25 mouse cellular contexts compared by ENCODE assay signal in the genomic region with DNA sequence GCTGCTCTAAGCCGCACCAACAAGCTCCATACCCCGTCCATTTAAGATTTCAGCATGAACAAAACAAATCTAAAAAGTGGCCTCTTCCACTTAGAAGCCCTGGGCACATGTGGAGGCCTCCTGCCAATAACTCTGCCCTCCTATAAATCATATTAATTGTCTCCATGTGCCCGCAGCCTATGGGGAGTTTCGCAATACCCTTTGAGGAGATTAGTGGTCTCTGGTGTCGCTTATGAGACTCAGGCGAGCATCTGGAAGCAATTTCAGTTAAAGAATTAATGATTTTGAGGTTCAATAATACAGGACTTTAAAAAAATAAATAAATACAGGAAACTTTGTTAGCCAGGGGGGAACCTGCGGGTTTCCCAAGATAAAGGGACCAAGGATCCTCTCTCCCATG. TPM values are rescaled to one million over a fixed set of nuclear protein-coding genes. Genes with fewer than 3 reads are reported as not detected.
A peak's percentile ranks its signal among the peaks of the same experiment; 100 is the strongest.
DNase-seq lines count a peak whose midpoint lies in the region; ATAC-seq lines count a peak whose summit lies in the region.
"Had no signal": no experiment of that assay in that cellular context is flagged by ENCODE, and none has a peak within 500 bp of the region (broad histone marks: within the 10 kb centered on the region; RNA-seq: fewer than 3 reads in every experiment).

No protein-coding gene starts in this region.

- no peak for ATAC-seq in forebrain, embryonic 16.5 days
- no peak for ATAC-seq in embryonic facial prominence, embryonic 12.5 days (ENCODE audit: insufficient number of reproducible peaks, insufficient read depth, low FRiP score, low TSS enrichment)
- peak; percentile 49; the same call in 1 of the 2 replicates for ATAC-seq in limb, embryonic 11.5 days (ENCODE audit: insufficient number of reproducible peaks, low FRiP score, low TSS enrichment, low read depth)
- ATAC-seq: inflammation-experienced regulatory T-cells, adult 6 months; Patski had no signal

- H3K27ac ChIP-seq in forebrain, embryonic 10.5 days: no peak overlapping the region
- H3K27ac ChIP-seq in forebrain, embryonic 16.5 days (ENCODE audit: low read length): no peak overlapping the region
- peak overlapping the region; percentile 60; the same call in 1 of the 2 replicates for H3K27ac ChIP-seq in embryonic facial prominence, embryonic 12.5 days
- 0 out of 2 replicates have a peak overlapping the region, but pooled peaks have one; percentile 1 for H3K27ac ChIP-seq in limb, embryonic 11.5 days (replicated peaks; ENCODE audit: low read depth, low read length)
- H3K27ac ChIP-seq: heart, embryonic 15.5 days; neural tube, embryonic 13.5 days had no signal

- no peak overlapping the region for H3K9ac ChIP-seq in forebrain, embryonic 16.5 days (replicated peaks; ENCODE audit: low read depth, low read length)
- H3K9ac ChIP-seq in embryonic facial prominence, embryonic 12.5 days: no peak overlapping the region
- no peak overlapping the region for H3K9ac ChIP-seq in limb, embryonic 11.5 days (ENCODE audit: low read length)
- H3K9ac ChIP-seq: heart, embryonic 15.5 days; neural tube, embryonic 13.5 days had no signal

- H3K4me3 ChIP-seq in forebrain, embryonic 10.5 days: no peak overlapping the region
- H3K4me3 ChIP-seq in forebrain, embryonic 16.5 days (replicated peaks; ENCODE audit: low read length): no peak overlapping the region
- H3K4me3 ChIP-seq in embryonic facial prominence, embryonic 12.5 days: no peak overlapping the region
- H3K4me3 ChIP-seq in limb, embryonic 11.5 days (ENCODE audit: low read depth, low read length): no peak overlapping the region
- H3K4me3 ChIP-seq: heart, embryonic 15.5 days; neural tube, embryonic 13.5 days had no signal

- H3K36me3 ChIP-seq in forebrain, embryonic 10.5 days (replicated peaks): no peaks in the 10 kb centered on the region
- no peaks in the 10 kb centered on the region for H3K36me3 ChIP-seq in forebrain, embryonic 16.5 days (ENCODE audit: control insufficient read depth, insufficient read depth)
- no peaks in the 10 kb centered on the region for H3K36me3 ChIP-seq in embryonic facial prominence, embryonic 12.5 days
- H3K36me3 ChIP-seq in limb, embryonic 11.5 days (ENCODE audit: control insufficient read depth, insufficient read depth, low read length): no peaks in the 10 kb centered on the region
- H3K36me3 ChIP-seq: heart, embryonic 15.5 days; neural tube, embryonic 13.5 days had no signal

- WGBS in forebrain, embryonic 10.5 days: 42% methylated on average over 7 of the region's 7 CpGs
- 73% methylated on average over 7 of the region's 7 CpGs for WGBS in forebrain, embryonic 16.5 days
- WGBS in embryonic facial prominence, embryonic 12.5 days: 16% methylated on average over 7 of the region's 7 CpGs
- 7% methylated on average over 7 of the region's 7 CpGs for WGBS in limb, embryonic 11.5 days

- peak; percentile 31 for DNase-seq in forebrain, embryonic 10.5 days (ENCODE audit: extremely low spot score, low spot score)
- peak; percentile 15 for DNase-seq in NIH3T3 (ENCODE audit: low read depth)
- DNase-seq in limb, embryonic 11.5 days (ENCODE audit: low spot score): peak; percentile 86
- no peak for DNase-seq in spleen, postnatal 10 days (ENCODE audit: low spot score in 2 of 2)
- DNase-seq in gastrocnemius, adult 18-20 months (ENCODE audit: low spot score): no peak
- no peak for DNase-seq in urinary bladder, postnatal 14 days (ENCODE audit: low spot score)
- DNase-seq: adrenal gland, postnatal 10 days; cerebellum, adult 9-11 months; gastrocnemius, postnatal 10 days; heart, adult 18-20 months; heart, postnatal 4 days; kidney, adult 2 months; kidney, postnatal 10 days; layer of hippocampus, postnatal 36 days; lung, adult 18-20 months; right cerebral cortex, postnatal 4 days; thymus, postnatal 25 days had no signal

- no peak overlapping the region for H3K4me2 ChIP-seq in forebrain, embryonic 16.5 days (ENCODE audit: low read length)
- H3K4me2 ChIP-seq in embryonic facial prominence, embryonic 12.5 days (replicated peaks): 0 out of 2 replicates have a peak overlapping the region, but pooled peaks have one; percentile 20
- no peak overlapping the region for H3K4me2 ChIP-seq in limb, embryonic 11.5 days (ENCODE audit: low read depth, severe bottlenecking)
- H3K4me2 ChIP-seq: heart, embryonic 15.5 days; liver, embryonic 11.5 days; neural tube, embryonic 13.5 days had no signal

- peaks cover 7% of the 10 kb centered on the region; the same call in 1 of the 2 replicates for H3K9me3 ChIP-seq in forebrain, embryonic 10.5 days
- H3K9me3 ChIP-seq in forebrain, embryonic 16.5 days (ENCODE audit: control insufficient read depth, low read length): no peaks in the 10 kb centered on the region
- peaks cover 4% of the 10 kb centered on the region for H3K9me3 ChIP-seq in embryonic facial prominence, embryonic 12.5 days
- H3K9me3 ChIP-seq in limb, embryonic 11.5 days (ENCODE audit: control insufficient read depth, low read length): peaks cover 3% of the 10 kb centered on the region; the same call in 1 of the 2 replicates
- H3K9me3 ChIP-seq: heart, embryonic 15.5 days; neural tube, embryonic 13.5 days had no signal

- peaks cover 84% of the 10 kb centered on the region for H3K27me3 ChIP-seq in forebrain, embryonic 10.5 days (ENCODE audit: poor library complexity, severe bottlenecking)
- peaks cover 39% of the 10 kb centered on the region for H3K27me3 ChIP-seq in forebrain, embryonic 16.5 days (replicated peaks; ENCODE audit: control insufficient read depth, insufficient read depth, low read length)
- peaks cover 3% of the 10 kb centered on the region; the same call in 1 of the 2 replicates for H3K27me3 ChIP-seq in embryonic facial prominence, embryonic 12.5 days
- H3K27me3 ChIP-seq in limb, embryonic 11.5 days (ENCODE audit: control insufficient read depth, insufficient read depth, low read length): no peaks in the 10 kb centered on the region
- H3K27me3 ChIP-seq: Patski had no signal

- peaks cover 65% of the 10 kb centered on the region for H3K4me1 ChIP-seq in forebrain, embryonic 10.5 days
- H3K4me1 ChIP-seq in forebrain, embryonic 16.5 days (replicated peaks; ENCODE audit: control insufficient read depth, insufficient read depth, low read length): peaks cover 36% of the 10 kb centered on the region
- peaks cover 31% of the 10 kb centered on the region for H3K4me1 ChIP-seq in embryonic facial prominence, embryonic 12.5 days
- peaks cover 30% of the 10 kb centered on the region for H3K4me1 ChIP-seq in limb, embryonic 11.5 days (ENCODE audit: control insufficient read depth, insufficient read depth, low read length)

RNA-seq across cellular contexts. Expression of gene Tmem132c, which starts 1.9 kb away (rescaled TPM):
- polyA plus RNA-seq in forebrain, embryonic 10.5 days (2016; fragmentation: Nextera tagmentation; extraction: Ambion mirVana): 27.9 and 28.2 TPM in 2 replicates
- 4.8 and 5.9 TPM in 2 replicates for polyA plus RNA-seq in forebrain, embryonic 16.5 days (2015; fragmentation: Nextera tagmentation; extraction: Ambion mirVana)
- polyA plus RNA-seq in embryonic facial prominence, embryonic 12.5 days (2016; fragmentation: Nextera tagmentation; extraction: Ambion mirVana): 40.7 and 51.8 TPM in 2 replicates
- polyA plus RNA-seq in limb, embryonic 11.5 days (2014; fragmentation: Nextera tagmentation; extraction: Ambion mirVana): 34.6 and 38.6 TPM in 2 replicates
- total RNA-seq in gastrocnemius, adult 18-20 months (2021): under 1 TPM; 0.28 to 0.41 TPM
- total RNA-seq: megakaryocyte-erythroid progenitor cell, adult 5-6 weeks had no signal
- polyA plus RNA-seq: Patski had no signal

Comparison
In these comparisons a context has a peak if more than half of its experiments do, and no peak if none do; other contexts are left out.
1. DNase-seq: peak in forebrain, embryonic 10.5 days (single experiment), NIH3T3 (single experiment) and limb, embryonic 11.5 days (single experiment); none in spleen, postnatal 10 days (0 of 2), gastrocnemius, adult 18-20 months (single experiment) and urinary bladder, postnatal 14 days (single experiment).
2. H3K27ac ChIP-seq: peak in embryonic facial prominence, embryonic 12.5 days (single experiment) and limb, embryonic 11.5 days (single experiment); none in forebrain, embryonic 10.5 days (single experiment) and forebrain, embryonic 16.5 days (single experiment).